Mouse (Mus musculus): ENCODE results near the gene Uggt1. TPM values are rescaled to one million over a fixed set of nuclear protein-coding genes. Genes with fewer than 3 reads are reported as not detected.
A peak's percentile ranks its signal among the peaks of the same experiment; 100 is the strongest.

Gene Uggt1
- polyA plus RNA-seq, 1 experiment from 2014 or later: 59.8 TPM

- Histone ChIP-seq H3K4me2 (replicated peaks) (no peak overlapping the region), H3K36me3 (replicated peaks; ENCODE audit: control insufficient read depth, insufficient read depth) (peaks cover 82% of the 10 kb centered on the region)
- WGBS: 87% methylated on average over 9 of the region's 9 CpGs
These were observed 16.1 kb downstream of the Uggt1 start for GRCm38 (mm10) chr1:36228461-36228860.

GRCm38 (mm10) chr1:36224648-36225047 lies 19.9 kb downstream of the Uggt1 start:
- Histone ChIP-seq H3K9ac (no peak overlapping the region), H3K27ac (no peak overlapping the region), H3K4me1 (replicated peaks; ENCODE audit: control insufficient read depth, insufficient read depth, low read length) (no peaks in the 10 kb centered on the region), H3K9me3 (ENCODE audit: control insufficient read depth, low read length) (no peaks in the 10 kb centered on the region), H3K4me3 (replicated peaks; ENCODE audit: low read length) (no peak overlapping the region), H3K4me2 (replicated peaks) (no peak overlapping the region), H3K36me3 (replicated peaks; ENCODE audit: control insufficient read depth, insufficient read depth) (peaks cover 87% of the 10 kb centered on the region), H3K27me3 (ENCODE audit: control insufficient read depth, insufficient read depth, low read length) (no peaks in the 10 kb centered on the region)
- DNase-seq (ENCODE audit: low spot score) (peak; percentile 31), ATAC-seq (ENCODE audit: low FRiP score) (no peak)
- 81% methylated on average over 3 of the region's 3 CpGs for WGBS

More at GRCm38 (mm10) chr1:36228461-36228860, 16.1 kb downstream of the Uggt1 start:
- no peaks in the 10 kb centered on the region for H3K4me1 ChIP-seq (replicated peaks; ENCODE audit: control insufficient read depth, insufficient read depth, low read length)
- no peak for ATAC-seq (ENCODE audit: low FRiP score)
- no peak overlapping the region for H3K27ac ChIP-seq
- H3K9ac ChIP-seq: no peak overlapping the region
- no peaks in the 10 kb centered on the region for H3K9me3 ChIP-seq (ENCODE audit: control insufficient read depth, low read length)
- H3K27me3 ChIP-seq (ENCODE audit: control insufficient read depth, insufficient read depth, low read length): no peaks in the 10 kb centered on the region
- DNase-seq (ENCODE audit: low spot score): no peak
- H3K4me3 ChIP-seq (replicated peaks; ENCODE audit: low read length): no peak overlapping the region

GRCm38 (mm10) chr1:36214324-36214723 lies 30.2 kb downstream of the Uggt1 start:
- WGBS: 87% methylated on average over 4 of the region's 4 CpGs
- no peaks in the 10 kb centered on the region for H3K9me3 ChIP-seq (ENCODE audit: control insufficient read depth, low read length)
- DNase-seq (ENCODE audit: low spot score): no peak
- no peak overlapping the region for H3K4me3 ChIP-seq (replicated peaks; ENCODE audit: low read length)
- no peaks in the 10 kb centered on the region for H3K27me3 ChIP-seq (ENCODE audit: control insufficient read depth, insufficient read depth, low read length)
- no peak for ATAC-seq (ENCODE audit: low FRiP score)
- peaks cover 59% of the 10 kb centered on the region for H3K36me3 ChIP-seq (replicated peaks; ENCODE audit: control insufficient read depth, insufficient read depth)
- no peaks in the 10 kb centered on the region for H3K4me1 ChIP-seq (replicated peaks; ENCODE audit: control insufficient read depth, insufficient read depth, low read length)
- no peak overlapping the region for H3K27ac ChIP-seq
- no peak overlapping the region for H3K9ac ChIP-seq
- no peak overlapping the region for H3K4me2 ChIP-seq (replicated peaks)

GRCm38 (mm10) chr1:36201739-36202138 lies 42.8 kb downstream of the Uggt1 start:
- no peaks in the 10 kb centered on the region for H3K4me1 ChIP-seq (replicated peaks; ENCODE audit: control insufficient read depth, insufficient read depth, low read length)
- no peaks in the 10 kb centered on the region for H3K27me3 ChIP-seq (ENCODE audit: control insufficient read depth, insufficient read depth, low read length)
- ATAC-seq (ENCODE audit: low FRiP score) (no peak), DNase-seq (ENCODE audit: low spot score) (no peak)
- no peak overlapping the region for H3K27ac ChIP-seq
- no peak overlapping the region for H3K4me2 ChIP-seq (replicated peaks)
- H3K36me3 ChIP-seq (replicated peaks; ENCODE audit: control insufficient read depth, insufficient read depth): peaks cover 57% of the 10 kb centered on the region
- no peaks in the 10 kb centered on the region for H3K9me3 ChIP-seq (ENCODE audit: control insufficient read depth, low read length)
- 95% methylated on average over 12 of the region's 12 CpGs for WGBS
- no peak overlapping the region for H3K9ac ChIP-seq
- H3K4me3 ChIP-seq (replicated peaks; ENCODE audit: low read length): no peak overlapping the region

GRCm38 (mm10) chr1:36194482-36194881 lies 50.0 kb downstream of the Uggt1 start:
- H3K4me2 ChIP-seq (replicated peaks): no peak overlapping the region
- no peak overlapping the region for H3K4me3 ChIP-seq (replicated peaks; ENCODE audit: low read length)
- H3K36me3 ChIP-seq (replicated peaks; ENCODE audit: control insufficient read depth, insufficient read depth): peaks cover 90% of the 10 kb centered on the region
- DNase-seq (ENCODE audit: low spot score): no peak
- no peaks in the 10 kb centered on the region for H3K9me3 ChIP-seq (ENCODE audit: control insufficient read depth, low read length)
- H3K27me3 ChIP-seq (ENCODE audit: control insufficient read depth, insufficient read depth, low read length): no peaks in the 10 kb centered on the region
- no peak for ATAC-seq (ENCODE audit: low FRiP score)
- no peak overlapping the region for H3K27ac ChIP-seq
- 97% methylated on average over 3 of the region's 3 CpGs for WGBS
- no peaks in the 10 kb centered on the region for H3K4me1 ChIP-seq (replicated peaks; ENCODE audit: control insufficient read depth, insufficient read depth, low read length)
- H3K9ac ChIP-seq: no peak overlapping the region

GRCm38 (mm10) chr1:36191966-36192365 lies 52.6 kb downstream of the Uggt1 start:
- no peak overlapping the region for H3K4me2 ChIP-seq (replicated peaks)
- no peak for DNase-seq (ENCODE audit: low spot score)
- no peak overlapping the region for H3K4me3 ChIP-seq (replicated peaks; ENCODE audit: low read length)
- no peak overlapping the region for H3K27ac ChIP-seq
- H3K4me1 ChIP-seq (replicated peaks; ENCODE audit: control insufficient read depth, insufficient read depth, low read length): no peaks in the 10 kb centered on the region
- peaks cover 97% of the 10 kb centered on the region for H3K36me3 ChIP-seq (replicated peaks; ENCODE audit: control insufficient read depth, insufficient read depth)
- ATAC-seq (ENCODE audit: low FRiP score): no peak
- no peaks in the 10 kb centered on the region for H3K9me3 ChIP-seq (ENCODE audit: control insufficient read depth, low read length)
- H3K9ac ChIP-seq: no peak overlapping the region
- 94% methylated on average over 11 of the region's 11 CpGs for WGBS
- H3K27me3 ChIP-seq (ENCODE audit: control insufficient read depth, insufficient read depth, low read length): no peaks in the 10 kb centered on the region

- Histone ChIP-seq H3K27me3 (ENCODE audit: control insufficient read depth, insufficient read depth, low read length) (no peaks in the 10 kb centered on the region), H3K4me3 (replicated peaks; ENCODE audit: low read length) (no peak overlapping the region), H3K4me2 (replicated peaks) (no peak overlapping the region), H3K36me3 (replicated peaks; ENCODE audit: control insufficient read depth, insufficient read depth) (peaks cover 96% of the 10 kb centered on the region), H3K9me3 (ENCODE audit: control insufficient read depth, low read length) (no peaks in the 10 kb centered on the region), H3K27ac (no peak overlapping the region), H3K9ac (no peak overlapping the region), H3K4me1 (replicated peaks; ENCODE audit: control insufficient read depth, insufficient read depth, low read length) (no peaks in the 10 kb centered on the region)
- DNase-seq (ENCODE audit: low spot score) (no peak), ATAC-seq (ENCODE audit: low FRiP score) (no peak)
- WGBS: 91% methylated on average over 5 of the region's 5 CpGs
These were observed 64.5 kb downstream of the Uggt1 start for GRCm38 (mm10) chr1:36180038-36180437.

- Histone ChIP-seq H3K27me3 (ENCODE audit: control insufficient read depth, insufficient read depth, low read length) (no peaks in the 10 kb centered on the region), H3K4me3 (replicated peaks; ENCODE audit: low read length) (no peak overlapping the region), H3K27ac (no peak overlapping the region), H3K36me3 (replicated peaks; ENCODE audit: control insufficient read depth, insufficient read depth) (peaks cover 94% of the 10 kb centered on the region), H3K9me3 (ENCODE audit: control insufficient read depth, low read length) (no peaks in the 10 kb centered on the region), H3K9ac (no peak overlapping the region), H3K4me2 (replicated peaks) (no peak overlapping the region), H3K4me1 (replicated peaks; ENCODE audit: control insufficient read depth, insufficient read depth, low read length) (no peaks in the 10 kb centered on the region)
- DNase-seq (ENCODE audit: low spot score) (no peak), ATAC-seq (ENCODE audit: low FRiP score) (no peak)
- 84% methylated on average over 8 of the region's 8 CpGs for WGBS
These were observed 71.1 kb downstream of the Uggt1 start for GRCm38 (mm10) chr1:36173461-36173860.

GRCm38 (mm10) chr1:36172941-36173340 lies 71.6 kb downstream of the Uggt1 start:
- H3K36me3 ChIP-seq (replicated peaks; ENCODE audit: control insufficient read depth, insufficient read depth): peaks cover 93% of the 10 kb centered on the region
- 95% methylated on average over 6 of the region's 6 CpGs for WGBS
- ATAC-seq (ENCODE audit: low FRiP score): no peak

GRCm38 (mm10) chr1:36162687-36163086 lies 81.8 kb downstream of the Uggt1 start:
- Histone ChIP-seq H3K4me2 (replicated peaks) (no peak overlapping the region), H3K9ac (no peak overlapping the region), H3K9me3 (ENCODE audit: control insufficient read depth, low read length) (no peaks in the 10 kb centered on the region), H3K36me3 (replicated peaks; ENCODE audit: control insufficient read depth, insufficient read depth) (peaks cover 93% of the 10 kb centered on the region), H3K4me1 (replicated peaks; ENCODE audit: control insufficient read depth, insufficient read depth, low read length) (no peaks in the 10 kb centered on the region), H3K4me3 (replicated peaks; ENCODE audit: low read length) (no peak overlapping the region), H3K27ac (no peak overlapping the region), H3K27me3 (ENCODE audit: control insufficient read depth, insufficient read depth, low read length) (no peaks in the 10 kb centered on the region)
- ATAC-seq (ENCODE audit: low FRiP score) (no peak), DNase-seq (ENCODE audit: low spot score) (no peak)
- 84% methylated on average over 8 of the region's 8 CpGs for WGBS

More at GRCm38 (mm10) chr1:36172941-36173340, 71.6 kb downstream of the Uggt1 start:
- Histone ChIP-seq H3K27me3 (ENCODE audit: control insufficient read depth, insufficient read depth, low read length) (no peaks in the 10 kb centered on the region), H3K4me1 (replicated peaks; ENCODE audit: control insufficient read depth, insufficient read depth, low read length) (no peaks in the 10 kb centered on the region), H3K4me3 (replicated peaks; ENCODE audit: low read length) (no peak overlapping the region), H3K9ac (no peak overlapping the region), H3K27ac (no peak overlapping the region), H3K4me2 (replicated peaks) (no peak overlapping the region), H3K9me3 (ENCODE audit: control insufficient read depth, low read length) (no peaks in the 10 kb centered on the region)
- DNase-seq (ENCODE audit: low spot score): no peak

Data from hindbrain, embryonic 14.5 days (tissue).